Comparison of ENCODE assay signal across 9 mouse cellular contexts in the genomic region with DNA sequence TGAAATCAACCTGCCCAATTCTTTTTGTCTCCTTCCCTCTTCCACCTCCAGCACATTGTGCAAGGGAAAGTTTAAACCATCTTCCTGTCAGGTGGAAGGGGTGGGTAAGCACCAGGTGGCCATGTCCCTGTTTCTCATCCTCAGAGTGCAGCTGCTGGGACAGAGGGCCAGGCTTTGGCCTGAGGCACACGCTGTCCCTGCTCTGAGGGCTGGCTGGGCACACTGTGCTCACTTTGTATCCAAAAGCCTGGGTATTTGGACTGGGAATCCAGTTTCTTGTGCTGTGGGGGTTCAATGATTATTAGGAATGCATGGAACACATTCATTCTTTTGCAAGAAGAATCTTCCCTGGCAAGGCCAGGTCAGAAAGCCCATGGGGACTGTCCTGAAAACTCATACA.
A peak's percentile ranks its signal among the peaks of the same experiment; 100 is the strongest.
DNase-seq lines count a peak whose midpoint lies in the region.
"Had no signal": no experiment of that assay in that cellular context is flagged by ENCODE, and none has a peak within 500 bp of the region (broad histone marks: within the 10 kb centered on the region; RNA-seq: fewer than 3 reads in every experiment).

No protein-coding gene starts in this region.

- DNase-seq in gastrocnemius, adult 18-20 months (ENCODE audit: low spot score), result peak; percentile 40
- DNase-seq in gastrocnemius, postnatal 4 days (ENCODE audit: low spot score in 2 of 2), result no peak
- DNase-seq in right cerebral cortex, postnatal 10 days (ENCODE audit: low spot score in 2 of 2), result peak; percentile 29 to 32
- no peak for DNase-seq in right cerebral cortex, adult 2 months (ENCODE audit: low spot score in 2 of 2)
- peak; percentile 7 for DNase-seq in gastrocnemius, postnatal 10 days
- peak; percentile 57 for DNase-seq in skeletal muscle tissue, adult 2 months (ENCODE audit: low read depth, low spot score)
- no peak for DNase-seq in kidney, adult 18-20 months
- DNase-seq: kidney, postnatal 25 days; liver, embryonic 13.5 days had no signal

Comparison
In these comparisons a context has a peak if more than half of its experiments do, and no peak if none do; other contexts are left out.
1. DNase-seq: peak in gastrocnemius, adult 18-20 months (single experiment), right cerebral cortex, postnatal 10 days (2 of 2), gastrocnemius, postnatal 10 days (single experiment) and skeletal muscle tissue, adult 2 months (single experiment); none in gastrocnemius, postnatal 4 days (0 of 2), right cerebral cortex, adult 2 months (0 of 2) and kidney, adult 18-20 months (single experiment).